Mouse (Mus musculus) liver, embryonic 14.5 days (tissue): ENCODE data around the gene Pbrm1.

Experiments
- CTCF ChIP-seq: IDR thresholded peaks from 2 replicates; pipeline ENCODE4 v1.5.1; 2016; ENCODE audit warnings: antibody characterized with exemption, low read depth, control low read depth
- EP300 ChIP-seq: IDR thresholded peaks from 2 replicates; pipeline ENCODE4 v1.6.1; 2016; ENCODE audit warnings: antibody characterized with exemption, low read depth

- TF ChIP-seq CTCF (no peak), EP300 (no peak)
Measured at GRCm38 (mm10) chr14:31115522-31115921, 96.6 kb downstream of the Pbrm1 start.
